Mouse (Mus musculus) intestine, embryonic 14.5 days (tissue): ENCODE measurements around the gene 1110059E24Rik. TPM values are rescaled to one million over a fixed set of nuclear protein-coding genes. Genes with fewer than 3 reads are reported as not detected.

Experiments
- ATAC-seq: fragments of 200-750 bp; cut with Nextera tagmentation; replicated peaks from 2 replicates; pipeline ENCODE4 v1.8.0; 2017; ENCODE audit warnings: low read depth, moderate number of reproducible peaks, moderate TSS enrichment, moderate library complexity; ENCODE audit not compliant: low FRiP score, low TSS enrichment
- DNase-seq: peaks from one replicate; pipeline ENCODE4 v3.0.0-alpha.2; 2018; ENCODE audit warnings: low spot score
- H3K27ac ChIP-seq: fragments of 300-500 bp; sonication (generic); 2 replicates; pipeline ENCODE4 v1.5.1; 2014; ENCODE audit warnings: low read depth, mild to moderate bottlenecking, control low read depth
- H3K27me3 ChIP-seq: fragments of 300-500 bp; sonication (generic); replicated peaks from 2 replicates; pipeline ENCODE4 v1.6.1; 2014; ENCODE audit warnings: low read length, control low read depth; ENCODE audit not compliant: control insufficient read depth, insufficient read depth
- H3K36me3 ChIP-seq: fragments of 300-500 bp; sonication (generic); 2 replicates; pipeline ENCODE4 v1.6.1; 2014; ENCODE audit warnings: low read length, control low read depth; ENCODE audit not compliant: control insufficient read depth, insufficient read depth
- H3K4me1 ChIP-seq: fragments of 300-500 bp; sonication (generic); replicated peaks from 2 replicates; pipeline ENCODE4 v1.6.1; 2014; ENCODE audit warnings: low read length, control low read depth, mixed read lengths; ENCODE audit not compliant: control insufficient read depth, insufficient read depth
- H3K4me2 ChIP-seq: fragments of 300-500 bp; sonication (generic); 2 replicates; pipeline ENCODE4 v1.6.1; 2014; ENCODE audit warnings: low read length
- H3K4me3 ChIP-seq: fragments of 300-500 bp; sonication (generic); 2 replicates; pipeline ENCODE4 v1.5.1; 2014; ENCODE audit warnings: low read depth, low read length, control low read depth, mixed read lengths
- H3K9ac ChIP-seq: fragments of 300-500 bp; sonication (generic); 2 replicates; pipeline ENCODE4 v1.6.1; 2014; ENCODE audit warnings: mild to moderate bottlenecking, low read length
- H3K9me3 ChIP-seq: fragments of 300-500 bp; sonication (generic); 2 replicates; pipeline ENCODE4 v1.6.1; 2016; ENCODE audit warnings: low read length, control low read depth; ENCODE audit not compliant: control insufficient read depth
- WGBS: fragments of 180-500 bp; shearing (Covaris S2); extraction: QIAGEN DNeasy Blood & Tissue Kit; methylation state at CpG from one replicate; pipeline ENCODE4 v1.1.7; 2014; 5-methylcytosine and 5-hydroxymethylcytosine counted together
- polyA plus RNA-seq: library from polyadenylated mRNA; unstranded; fragments of >200 nt; fragmentation: Nextera tagmentation; extraction: Ambion mirVana; gene quantifications from 2 replicates; pipeline ENCODE4 v1.2.1, GENCODE M21; 2014

The 1110059E24Rik gene
- polyA plus RNA-seq, result 66.1 and 68.5 TPM in 2 replicates

DNA sequence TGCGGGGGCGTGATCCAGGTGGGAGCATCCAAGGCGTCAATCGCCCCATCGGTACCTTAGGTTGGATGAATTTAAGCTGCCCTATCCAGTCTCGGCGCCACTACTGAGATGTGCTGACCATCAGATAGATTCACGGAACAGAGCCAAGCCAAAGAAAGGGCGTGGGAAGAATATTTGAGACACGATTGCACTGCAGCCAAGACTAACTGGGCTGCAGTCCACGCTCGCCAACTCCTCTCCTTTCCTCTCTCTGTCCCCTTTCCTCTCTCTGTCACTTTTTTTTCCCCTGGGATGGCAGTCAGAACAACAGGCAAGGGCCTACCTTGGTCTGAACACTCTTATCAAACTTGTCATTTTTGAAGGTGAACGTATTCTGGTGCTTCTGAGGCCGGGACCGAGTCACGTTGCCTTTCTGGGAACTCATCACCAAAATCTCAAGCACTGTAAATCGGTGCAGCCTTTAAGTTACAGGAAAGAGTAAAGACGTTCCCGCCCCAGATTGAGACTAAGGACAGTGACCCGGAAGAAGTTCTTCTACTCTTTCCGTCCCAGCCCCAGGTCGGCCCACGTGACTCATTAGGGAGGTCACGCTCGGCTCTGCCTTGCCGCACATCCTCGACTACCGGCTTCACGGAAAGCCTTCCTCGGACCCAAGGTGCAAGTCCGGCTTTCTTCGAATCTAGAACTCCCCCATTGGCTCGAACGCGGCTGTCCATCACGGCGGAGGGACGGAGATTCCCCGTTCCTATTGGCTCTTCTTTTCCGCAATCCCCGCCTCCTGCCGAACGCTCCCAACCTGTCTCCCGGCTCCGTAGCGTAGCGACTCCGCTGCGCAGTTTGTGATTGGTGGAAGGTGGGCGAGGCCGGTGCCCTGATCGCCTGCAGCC is at the start of gene 1110059E24Rik:
Gene 1110059E24Rik (minus strand): TSS at position 692 of the 887 bp plus-strand sequence.
- Histone ChIP-seq H3K4me2 (peak within 1 kb of the TSS; percentile 80), H3K9ac (peak within 1 kb of the TSS; percentile 91), H3K27ac (peak within 1 kb of the TSS; percentile 97), H3K4me1 (peaks cover 23% of the 10 kb centered on the region), H3K27me3 (no peaks in the 10 kb centered on the region), H3K36me3 (0 out of 2 replicates have a peak, but pooled peaks cover 3% of the 10 kb centered on the region), H3K4me3 (peak within 1 kb of the TSS; percentile 96), H3K9me3 (no peaks in the 10 kb centered on the region)
- ATAC-seq (peak; percentile 98), DNase-seq (peak; percentile 96)
- 6% methylated on average over 52 of the region's 52 CpGs for WGBS

DNA sequence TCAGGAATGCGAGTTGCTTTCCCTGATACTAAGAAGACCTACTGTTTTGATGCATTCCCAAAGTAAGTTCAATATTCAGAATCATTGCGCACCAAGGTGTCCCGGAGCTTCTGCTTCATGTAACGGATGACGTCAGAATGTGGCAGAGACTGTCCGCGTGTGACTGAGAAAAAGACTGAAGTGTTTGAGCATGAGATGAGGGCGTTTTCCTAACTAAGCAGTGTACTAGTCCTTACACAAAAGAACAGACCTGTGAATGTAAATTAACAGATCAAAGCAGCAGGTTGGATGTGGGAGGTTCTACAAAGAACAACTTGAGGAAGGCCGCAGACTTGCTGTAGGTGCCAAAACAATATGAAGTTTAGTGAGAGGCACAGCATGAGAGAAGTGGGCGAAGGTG is 28.2 kb upstream of the 1110059E24Rik start:
- no peak overlapping the region for H3K4me3 ChIP-seq
- H3K9ac ChIP-seq, result no peak overlapping the region
- ATAC-seq (no peak), DNase-seq (no peak)
- H3K27ac ChIP-seq, result no peak overlapping the region
- no peak overlapping the region for H3K4me2 ChIP-seq
- peaks cover 38% of the 10 kb centered on the region for H3K36me3 ChIP-seq
- H3K4me1 ChIP-seq, result no peaks in the 10 kb centered on the region
- H3K9me3 ChIP-seq, result no peaks in the 10 kb centered on the region
- WGBS, result 96% methylated on average over 10 of the region's 10 CpGs
- H3K27me3 ChIP-seq, result no peaks in the 10 kb centered on the region

- 93% methylated on average over 3 of the region's 3 CpGs for WGBS
- ATAC-seq, result no peak
- Histone ChIP-seq H3K27me3 (no peaks in the 10 kb centered on the region), H3K9me3 (0 out of 2 replicates have a peak, but pooled peaks cover 5% of the 10 kb centered on the region), H3K4me3 (no peak overlapping the region), H3K9ac (no peak overlapping the region), H3K4me1 (no peaks in the 10 kb centered on the region), H3K27ac (no peak overlapping the region), H3K4me2 (no peak overlapping the region), H3K36me3 (peaks cover 31% of the 10 kb centered on the region)
- no peak for DNase-seq
Measured at GRCm38 (mm10) chr19:21680091-21680490, 27.3 kb upstream of the 1110059E24Rik start.

DNA sequence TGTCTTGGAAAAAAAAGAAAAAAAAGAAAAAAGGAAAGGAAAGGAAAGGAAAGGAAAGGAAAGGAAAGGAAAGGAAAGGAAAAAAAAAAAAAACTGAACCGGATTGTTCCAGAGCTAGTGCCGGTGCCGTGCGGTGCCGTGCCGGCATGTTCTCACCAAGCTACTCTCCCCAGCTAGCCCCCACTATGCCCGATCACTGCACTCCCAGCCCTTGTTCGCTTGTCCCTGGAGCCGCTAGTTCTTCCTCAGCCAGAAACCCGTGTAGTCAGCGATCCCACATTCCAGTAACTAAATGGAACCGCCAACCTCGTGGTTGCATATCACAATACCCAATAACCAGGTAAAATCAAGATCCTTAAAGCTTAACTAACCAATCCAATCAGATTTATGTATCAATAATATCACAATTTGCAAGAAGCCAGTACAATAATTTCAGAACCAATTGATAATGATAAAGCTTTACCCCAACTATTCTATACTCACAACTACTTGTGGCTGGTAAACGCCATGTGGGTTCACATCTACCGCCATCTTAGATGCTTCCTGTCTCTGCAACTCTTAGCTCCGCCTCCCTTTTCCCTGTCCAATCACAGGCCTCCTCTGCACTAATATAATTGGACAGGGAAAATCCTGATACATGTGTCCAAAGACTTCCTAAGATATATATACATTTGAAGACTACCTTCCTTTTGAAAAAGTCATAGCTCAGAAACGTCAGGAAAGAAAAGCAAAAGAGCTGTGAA is 21.7 kb upstream of the 1110059E24Rik start:
- Histone ChIP-seq H3K36me3 (no peaks in the 10 kb centered on the region; the same call in 1 of the 2 replicates), H3K4me3 (no peak overlapping the region), H3K27ac (no peak overlapping the region), H3K9ac (no peak overlapping the region), H3K4me1 (no peaks in the 10 kb centered on the region), H3K9me3 (0 out of 2 replicates have a peak, but pooled peaks cover 5% of the 10 kb centered on the region), H3K27me3 (no peaks in the 10 kb centered on the region), H3K4me2 (no peak overlapping the region)
- ATAC-seq, result no peak
- 96% methylated on average over 17 of the region's 17 CpGs for WGBS
- DNase-seq, result no peak

DNA sequence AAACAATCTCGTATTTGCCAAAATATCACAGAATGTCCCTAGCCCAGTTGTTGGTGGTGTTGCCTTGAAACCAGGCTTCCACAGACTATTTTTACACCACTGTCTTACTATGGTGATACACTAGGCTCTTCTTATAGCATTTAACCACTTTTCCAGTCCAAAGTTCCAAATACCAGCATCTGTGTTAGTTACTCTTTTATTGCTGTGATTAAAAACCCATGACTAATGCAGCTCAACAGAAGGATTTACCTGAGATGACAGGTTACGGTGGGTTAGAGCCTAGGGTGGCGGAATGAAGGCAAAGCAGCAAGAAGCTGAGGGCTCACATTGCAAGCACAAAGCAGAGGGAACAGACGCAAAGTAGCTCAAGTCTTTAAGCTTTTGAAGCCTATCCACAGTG is 16.9 kb upstream of the 1110059E24Rik start:
- no peak for DNase-seq
- Histone ChIP-seq H3K4me2 (no peak overlapping the region), H3K4me1 (no peaks in the 10 kb centered on the region), H3K9ac (no peak overlapping the region), H3K4me3 (no peak overlapping the region), H3K9me3 (no peaks in the 10 kb centered on the region), H3K36me3 (no peaks in the 10 kb centered on the region), H3K27ac (no peak overlapping the region), H3K27me3 (no peaks in the 10 kb centered on the region)
- ATAC-seq, result no peak
- WGBS, result 88% methylated on average over 4 of the region's 4 CpGs

DNA sequence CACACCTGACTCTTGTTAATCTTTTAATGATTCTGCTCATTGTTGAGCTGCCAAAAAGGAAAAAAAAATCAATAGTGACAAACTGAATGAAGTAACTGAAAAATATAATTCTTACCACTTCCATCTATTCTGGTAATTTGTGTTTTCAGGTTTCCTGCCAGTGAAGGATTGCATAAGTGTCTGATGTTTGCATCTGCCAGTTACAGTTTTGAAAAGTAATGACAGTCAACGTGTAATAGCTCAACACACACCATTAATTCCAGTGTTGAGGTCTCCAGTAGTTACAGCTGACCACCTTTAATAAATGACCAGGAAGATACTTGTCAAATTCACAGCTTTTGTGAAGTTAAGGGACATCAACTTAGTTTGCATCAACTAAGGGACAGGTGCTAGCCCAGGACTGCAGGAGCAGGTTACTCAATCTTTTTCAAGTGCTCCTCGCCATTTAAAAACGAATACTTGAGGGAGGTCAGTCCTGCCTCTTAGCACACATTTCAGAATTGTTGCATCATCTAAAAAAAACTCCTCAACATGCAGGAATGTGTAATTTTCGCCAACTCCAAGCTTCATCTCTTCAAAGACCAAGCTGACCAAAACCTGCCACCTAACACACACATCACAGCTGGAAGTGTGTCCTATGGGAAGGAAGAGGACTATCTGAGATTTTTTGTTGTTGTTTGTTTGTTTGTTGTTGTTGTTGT is 11.1 kb upstream of the 1110059E24Rik start:
- Histone ChIP-seq H3K9ac (no peak overlapping the region), H3K27me3 (no peaks in the 10 kb centered on the region), H3K4me2 (no peak overlapping the region), H3K4me1 (no peaks in the 10 kb centered on the region), H3K27ac (no peak overlapping the region), H3K9me3 (no peaks in the 10 kb centered on the region), H3K4me3 (no peak overlapping the region), H3K36me3 (no peaks in the 10 kb centered on the region)
- 74% methylated on average over 4 of the region's 4 CpGs for WGBS
- DNase-seq (no peak), ATAC-seq (no peak)

DNA sequence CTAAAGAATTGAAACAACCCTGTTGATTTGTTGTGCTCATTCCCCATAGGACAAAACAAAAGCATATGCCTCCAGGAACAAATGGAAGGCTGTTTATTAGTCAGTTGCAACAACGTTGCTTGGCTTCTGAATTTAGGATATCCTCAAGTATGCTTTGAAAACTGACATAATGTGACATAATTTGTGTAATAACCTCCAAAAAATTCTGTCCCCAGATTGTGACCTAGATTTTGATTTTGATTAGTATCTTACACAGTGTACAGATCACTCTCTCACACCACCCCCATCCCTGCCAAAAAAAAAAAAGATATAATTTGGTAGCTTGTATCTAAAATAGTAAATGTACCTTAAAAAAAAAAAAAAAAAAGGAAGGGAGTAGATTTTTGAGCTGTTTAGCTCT is 8.0 kb upstream of the 1110059E24Rik start:
- Histone ChIP-seq H3K4me1 (no peaks in the 10 kb centered on the region), H3K36me3 (0 out of 2 replicates have a peak, but pooled peaks cover 3% of the 10 kb centered on the region), H3K27me3 (no peaks in the 10 kb centered on the region), H3K4me3 (no peak overlapping the region), H3K27ac (no peak overlapping the region), H3K9me3 (no peaks in the 10 kb centered on the region), H3K9ac (no peak overlapping the region), H3K4me2 (no peak overlapping the region)
- DNase-seq (no peak), ATAC-seq (no peak)
- 93% methylated on average over 1 of the region's 1 CpGs for WGBS

DNA sequence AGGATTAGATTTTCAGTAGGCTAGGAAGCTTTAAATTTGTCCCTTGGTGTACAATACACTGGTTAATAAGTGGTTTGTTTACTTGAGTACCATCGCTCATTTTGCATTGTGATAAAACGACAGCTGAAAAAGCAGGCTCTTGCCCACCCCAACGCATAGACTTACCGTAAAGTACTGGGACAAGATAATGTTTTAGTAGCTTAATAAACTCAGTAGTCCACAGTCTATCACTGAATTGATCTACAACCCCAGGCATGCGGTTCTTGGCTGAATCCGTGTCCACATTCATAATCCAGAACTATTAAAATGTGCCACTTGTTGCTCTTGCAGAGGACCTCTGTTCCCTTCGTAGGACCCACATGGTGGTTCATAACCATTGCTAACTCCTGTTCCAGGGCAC is 2.0 kb upstream of the 1110059E24Rik start:
- Histone ChIP-seq H3K27me3 (no peaks in the 10 kb centered on the region), H3K27ac (no peak overlapping the region), H3K9me3 (no peaks in the 10 kb centered on the region), H3K4me3 (peak overlapping the region; percentile 96), H3K9ac (no peak overlapping the region), H3K4me2 (peak overlapping the region; percentile 78), H3K4me1 (peaks cover 23% of the 10 kb centered on the region), H3K36me3 (0 out of 2 replicates have a peak, but pooled peaks cover 3% of the 10 kb centered on the region)
- WGBS, result 58% methylated on average over 7 of the region's 7 CpGs
- ATAC-seq (no peak), DNase-seq (no peak)
